Mouse (Mus musculus) adrenal gland, postnatal 36 days (tissue): ENCODE measurements around the gene Sall4. TPM values are rescaled to one million over a fixed set of nuclear protein-coding genes. Genes with fewer than 3 reads are reported as not detected.
"Not testable (repeated sequence)": the region's sequence is repeated elsewhere in the genome, so short reads cannot be mapped to it uniquely, and the experiment has no call there.

Source experiments
- DNase-seq, 2 experiments: peaks; one replicate each; pipeline ENCODE4 v3.0.0; 2021; ENCODE audit warnings: mixed read lengths in 1 of 2
- total RNA-seq, 2 experiments: library from RNA; stranded (reverse); gene quantifications; 2 replicates each; pipeline ENCODE4 v1.2.3; 2021

The Sall4 gene
- total RNA-seq, 2 experiments from 2014 or later = not detected

DNA sequence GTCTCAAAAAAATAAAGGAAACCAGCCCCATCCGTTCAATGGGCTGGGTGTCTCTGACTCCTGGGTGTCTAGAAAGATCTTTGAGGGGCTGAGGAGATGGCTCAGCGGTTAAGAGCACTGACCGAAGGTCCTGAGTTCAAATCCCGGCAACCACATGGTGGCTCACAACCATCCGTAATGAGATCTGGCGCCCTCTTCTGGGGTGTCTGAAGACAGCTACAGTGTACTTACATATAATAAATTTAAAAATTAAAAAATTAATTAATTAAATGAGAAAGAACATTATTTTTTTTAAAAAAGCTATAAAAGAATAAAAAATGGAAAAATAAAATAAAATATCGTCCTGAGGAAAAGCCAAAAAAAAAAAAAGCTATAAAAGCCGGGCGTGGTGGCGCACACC is 23.3 kb downstream of the Sall4 start:
- DNase-seq = not testable (repeated sequence)

DNA sequence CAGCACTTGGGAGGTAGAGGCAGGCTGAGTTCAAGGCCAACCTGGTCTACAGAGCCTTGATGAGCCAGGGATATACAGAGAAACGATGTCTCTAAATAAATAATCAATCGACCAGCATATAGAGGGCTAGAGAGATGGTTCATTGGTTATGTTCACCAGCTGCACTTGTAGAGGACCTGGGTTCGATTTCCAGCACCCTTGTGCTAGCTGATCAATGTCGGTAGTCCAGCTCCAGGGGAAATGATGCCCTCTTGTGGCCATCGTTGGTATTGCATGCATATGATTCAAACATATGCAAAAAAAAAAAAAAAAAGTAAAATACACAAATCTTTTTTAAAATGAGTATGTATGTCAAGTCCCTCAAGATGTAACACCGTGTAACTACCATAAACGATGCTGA is 25.1 kb downstream of the Sall4 start:
- DNase-seq = peak; percentile 50 to 63

DNA sequence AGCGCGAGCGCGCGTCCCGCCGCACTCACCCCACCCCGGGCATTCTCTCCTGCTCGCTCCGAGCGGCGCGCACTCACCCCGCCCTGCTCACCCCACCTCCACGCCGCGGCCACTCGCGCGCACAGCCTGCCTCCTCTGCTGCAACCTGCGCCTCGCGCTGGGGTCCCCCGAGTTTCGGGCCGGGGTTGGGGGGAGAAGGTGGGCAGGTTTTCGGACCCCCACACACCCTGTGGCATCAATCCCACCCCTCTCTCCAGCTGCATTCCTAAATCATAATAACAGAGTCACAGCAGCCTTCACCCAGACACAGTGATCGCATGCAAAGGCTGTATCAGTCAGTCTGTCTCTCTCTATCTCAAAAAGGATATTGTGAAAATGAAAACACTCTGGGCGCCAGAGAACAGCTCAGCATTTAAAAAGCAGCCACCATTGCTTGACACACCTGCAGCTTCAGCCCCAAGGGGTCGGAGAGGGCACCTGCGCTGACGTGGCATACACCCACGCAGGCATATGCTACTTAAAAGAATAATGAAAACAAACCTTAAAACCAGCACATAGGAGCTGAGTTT is 25.6 kb downstream of the Sall4 start, which contains the start of gene Atp9a:
Gene Atp9a, minus strand, starts transcription at position 351 of the 569 bp plus-strand sequence.
- DNase-seq = peak; percentile 74 to 84

DNA sequence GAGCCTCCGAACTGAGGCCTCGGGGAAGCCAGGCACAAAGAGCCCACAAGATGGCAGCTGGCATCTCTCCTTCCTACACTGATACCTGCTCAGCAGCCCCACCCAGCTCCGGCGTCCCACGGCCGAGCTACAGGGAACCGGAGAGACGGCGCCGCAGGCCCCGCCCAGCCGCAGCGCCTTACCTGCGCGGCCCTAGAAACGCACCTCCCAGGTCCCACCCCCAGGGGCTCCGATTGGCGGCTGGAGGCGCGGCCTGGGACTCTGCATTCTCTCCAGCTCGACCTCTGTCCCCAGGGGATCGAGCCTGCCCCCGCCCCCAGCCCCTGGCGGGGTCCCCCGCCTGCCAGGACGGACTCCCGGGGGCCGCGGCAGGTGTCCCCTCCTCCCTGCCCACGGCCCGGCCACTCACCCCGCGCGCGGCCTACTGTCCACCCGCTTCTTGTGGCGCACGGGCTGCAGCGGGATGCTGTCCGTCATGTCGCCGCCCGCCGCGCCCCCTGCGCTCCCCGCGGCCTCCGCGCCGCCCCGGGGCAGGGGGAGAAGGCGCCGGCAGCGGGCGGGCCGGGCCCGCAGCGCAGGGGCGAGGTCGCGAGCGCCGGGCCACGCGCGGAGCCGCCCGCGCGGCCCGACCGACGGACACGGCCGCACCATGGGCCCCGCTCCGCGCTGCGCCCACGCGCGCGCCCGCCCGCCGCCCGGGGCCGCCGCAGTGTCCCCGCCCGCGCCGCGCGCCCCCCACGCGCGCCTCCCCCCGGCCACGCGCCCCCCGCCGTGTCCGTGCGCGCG is 26.3 kb downstream of the Sall4 start:
- peak; percentile 73 to 86 for DNase-seq

DNA sequence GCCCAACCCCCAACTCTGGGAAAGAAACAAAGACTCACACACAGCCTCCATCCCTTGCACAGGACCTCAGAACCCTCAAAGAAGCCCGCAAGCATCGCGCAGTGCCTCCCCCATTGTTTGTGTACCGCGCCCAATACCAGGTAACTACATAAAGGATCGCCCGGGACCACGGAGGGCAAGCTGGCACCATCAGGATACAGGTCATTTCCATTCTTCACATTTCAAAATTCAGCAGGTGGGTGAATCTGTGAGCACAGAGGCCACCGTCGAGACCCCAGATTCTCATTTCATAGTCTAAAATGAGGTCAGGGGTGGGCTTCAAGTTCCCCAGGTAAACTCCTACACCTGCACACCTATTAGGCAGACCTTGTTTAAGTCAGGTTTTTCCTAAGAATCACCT is 27.2 kb downstream of the Sall4 start:
- no peak for DNase-seq

DNA sequence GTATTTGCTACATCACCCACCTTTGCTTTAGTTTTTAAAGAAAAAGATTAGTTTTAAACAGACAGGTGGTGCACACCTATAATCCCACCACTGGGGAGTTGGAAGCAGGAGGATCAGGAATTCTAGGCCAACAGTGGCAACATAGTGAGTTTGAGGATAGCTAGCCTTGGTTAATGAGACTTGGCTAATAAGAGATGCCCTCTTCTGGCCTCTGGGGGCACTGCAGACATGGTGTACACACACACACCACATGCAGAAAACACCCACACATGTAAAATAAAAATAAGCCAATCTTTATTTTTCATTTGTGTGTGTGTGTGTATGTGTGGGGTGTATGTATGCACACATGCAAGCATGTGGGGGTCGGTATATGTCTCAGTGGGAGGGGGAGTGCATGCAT is 28.9 kb downstream of the Sall4 start:
- DNase-seq = no peak

DNA sequence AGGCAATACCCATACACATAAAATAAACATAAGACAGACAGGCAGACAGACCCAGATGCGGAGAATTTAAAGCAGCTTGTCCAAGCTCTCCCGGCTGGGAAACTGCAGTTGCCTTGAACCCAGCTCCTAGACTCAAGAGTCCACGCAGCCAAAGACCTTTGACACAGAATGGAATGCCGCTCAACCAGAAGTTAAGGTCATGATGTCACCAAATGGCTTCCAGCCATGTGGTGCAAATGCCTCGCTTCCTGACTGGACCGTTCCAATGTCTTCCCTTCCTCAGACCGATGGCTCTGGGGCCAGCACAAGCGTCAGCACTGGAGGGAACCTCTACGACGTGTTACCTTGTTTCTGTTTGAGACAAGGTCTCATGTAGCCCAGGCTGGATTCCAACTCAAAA is 29.9 kb downstream of the Sall4 start:
- DNase-seq = peak; percentile 37 to 68

DNA sequence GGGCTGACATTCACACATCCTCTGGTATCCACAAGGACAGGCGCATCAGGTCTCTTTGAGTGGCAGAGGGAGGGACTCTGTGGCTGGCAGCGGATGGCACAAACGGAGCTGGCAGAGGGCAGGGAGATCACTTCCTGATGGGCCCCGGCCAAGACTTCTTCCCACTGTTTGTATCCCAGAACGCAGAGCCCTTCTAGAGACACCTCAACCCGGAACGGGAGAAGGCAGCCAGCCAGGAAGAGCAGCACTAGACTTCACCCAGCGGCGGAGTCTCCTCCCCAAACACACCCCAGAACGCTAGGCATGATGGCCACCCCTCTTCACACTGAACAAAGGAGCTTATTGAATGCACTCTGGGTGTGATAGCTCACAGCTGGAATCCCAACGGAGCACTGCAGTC is 33.7 kb downstream of the Sall4 start:
- peak; percentile 58 to 81 for DNase-seq

DNA sequence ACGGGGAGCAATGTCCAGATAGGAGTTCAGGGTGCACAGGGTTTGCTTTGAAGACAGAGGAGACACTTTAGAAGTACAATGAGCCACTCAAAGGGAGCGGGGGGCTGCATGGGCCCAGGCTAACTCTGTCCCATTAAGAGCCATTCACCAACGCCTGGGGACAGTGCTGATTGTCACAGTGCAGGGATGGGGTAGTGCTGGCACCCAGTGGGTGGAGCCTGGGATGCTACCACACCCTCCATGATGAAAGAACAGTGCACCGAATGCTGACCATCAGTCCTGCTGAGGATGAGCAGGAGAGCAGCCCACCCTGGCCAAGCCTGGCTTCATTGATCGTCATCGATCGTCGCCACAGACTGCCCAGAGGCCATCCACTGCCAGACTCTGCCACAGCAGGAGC is 36.5 kb downstream of the Sall4 start:
- DNase-seq = no peak

DNA sequence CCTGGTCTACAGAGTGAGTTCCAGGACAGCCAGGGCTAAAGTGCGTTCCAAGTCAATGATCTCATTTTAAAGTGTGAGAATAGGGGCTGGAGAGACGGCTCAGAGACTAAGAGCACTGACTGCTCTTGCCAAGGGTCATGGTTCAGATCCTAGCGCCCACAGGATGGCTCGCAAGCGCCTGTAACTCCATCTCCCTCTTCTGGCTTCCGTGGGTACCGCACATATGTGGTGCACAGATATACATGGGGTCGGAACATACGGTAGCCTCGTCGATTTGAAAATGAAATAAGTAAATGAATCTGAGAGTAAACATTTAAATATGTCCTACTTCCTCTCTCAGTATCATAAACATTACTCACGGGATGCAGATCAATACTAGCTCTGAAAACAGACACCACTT is 38.0 kb downstream of the Sall4 start:
- no peak for DNase-seq

DNA sequence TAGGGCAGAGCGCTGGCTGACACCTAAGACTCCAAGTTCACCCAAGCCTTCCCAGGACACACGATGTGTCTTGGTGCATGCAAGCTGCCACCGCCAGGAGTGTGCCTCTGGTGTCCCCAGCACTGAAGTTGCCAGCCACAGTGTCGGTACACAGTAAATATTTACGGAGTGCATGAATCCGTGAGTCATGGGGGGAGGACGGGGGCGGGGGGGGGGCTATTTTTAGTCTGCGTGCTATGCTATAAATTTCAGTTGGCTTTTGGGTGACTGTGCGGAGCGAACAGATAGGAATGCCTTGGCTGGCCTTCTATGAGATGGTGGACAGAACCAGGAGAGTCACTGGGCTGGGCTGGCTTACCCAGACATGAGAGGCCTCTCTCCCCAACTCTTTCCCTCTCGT is 39.7 kb downstream of the Sall4 start:
- DNase-seq = peak; percentile 58 to 64

DNA sequence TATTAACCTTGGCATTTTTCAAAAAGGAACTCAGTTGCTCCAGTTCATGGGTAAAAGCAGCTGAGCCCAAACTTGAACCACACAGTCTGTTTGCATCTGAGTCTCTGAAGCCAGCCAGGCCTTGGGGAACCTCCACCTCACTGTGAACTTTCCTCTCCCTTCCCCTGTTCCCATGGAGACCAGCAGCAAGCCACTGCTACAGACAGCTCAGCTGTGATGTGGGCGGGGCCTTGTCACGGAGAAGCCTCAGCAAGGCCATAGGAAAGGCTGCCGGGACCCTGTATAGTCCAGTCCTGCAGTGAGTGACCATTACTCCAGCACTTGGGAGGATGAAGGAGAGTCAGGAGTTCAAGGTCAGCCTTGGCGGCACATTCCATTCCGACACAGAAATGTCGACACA is 41.7 kb downstream of the Sall4 start:
- DNase-seq = peak; percentile 84 to 89

DNA sequence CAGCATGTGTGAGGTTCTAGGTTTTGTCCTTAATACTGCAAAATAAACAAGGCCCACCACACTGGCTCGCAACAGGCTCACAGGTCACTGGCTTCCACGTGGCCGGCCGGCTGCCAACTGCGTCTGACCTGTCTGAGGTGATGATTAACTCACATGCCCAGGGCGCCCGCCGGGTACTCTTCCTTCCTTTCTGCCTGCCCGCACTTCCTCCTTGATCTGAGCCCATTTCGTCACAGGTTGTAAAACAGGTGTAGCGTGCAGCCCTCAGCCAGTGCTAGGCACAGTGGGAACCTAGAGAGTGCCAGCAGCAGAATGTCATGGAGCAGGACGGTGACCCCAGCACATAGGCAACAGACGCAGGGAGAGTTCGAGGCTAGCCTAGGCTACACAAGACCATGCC is 46.4 kb downstream of the Sall4 start:
- DNase-seq = no peak

DNA sequence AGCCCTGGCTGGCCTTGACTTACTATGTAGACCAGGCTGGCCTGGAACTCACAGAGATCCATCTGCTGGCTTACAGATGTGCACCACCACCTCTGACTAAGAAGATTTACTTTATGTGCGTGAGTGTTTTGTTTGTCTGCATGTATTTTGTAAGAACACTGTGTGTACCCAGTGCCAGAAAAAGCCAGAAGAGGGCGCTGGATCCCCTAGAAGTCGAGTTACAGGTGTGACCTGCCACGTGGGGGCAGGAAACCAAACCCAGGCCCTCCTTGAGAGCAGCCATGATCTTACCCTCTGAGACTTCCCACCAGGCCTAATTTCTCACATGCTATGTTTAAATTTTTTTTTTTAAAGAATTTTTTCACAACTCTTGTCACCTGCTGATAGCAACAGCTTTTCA is 48.0 kb downstream of the Sall4 start:
- no peak for DNase-seq

DNA sequence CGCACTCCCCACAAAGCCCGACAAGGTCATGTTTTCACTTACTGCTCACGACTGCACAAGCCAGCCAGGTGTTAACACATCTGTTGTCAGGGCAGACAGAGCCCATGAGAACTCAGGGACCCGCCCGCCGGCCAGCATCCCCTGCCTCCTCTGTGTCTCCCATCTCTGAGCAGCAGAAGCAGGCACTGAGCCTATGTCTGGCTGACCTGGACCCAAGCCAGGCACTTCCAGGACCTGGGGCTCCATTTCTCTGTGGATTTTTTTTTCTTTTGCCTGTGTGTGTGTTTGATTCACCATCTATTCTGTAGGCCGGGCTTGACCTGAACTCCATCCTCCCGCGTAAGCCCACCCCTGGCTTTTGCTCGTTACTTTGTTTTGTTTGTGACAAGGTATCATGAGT is 49.0 kb downstream of the Sall4 start:
- DNase-seq = no peak

DNA sequence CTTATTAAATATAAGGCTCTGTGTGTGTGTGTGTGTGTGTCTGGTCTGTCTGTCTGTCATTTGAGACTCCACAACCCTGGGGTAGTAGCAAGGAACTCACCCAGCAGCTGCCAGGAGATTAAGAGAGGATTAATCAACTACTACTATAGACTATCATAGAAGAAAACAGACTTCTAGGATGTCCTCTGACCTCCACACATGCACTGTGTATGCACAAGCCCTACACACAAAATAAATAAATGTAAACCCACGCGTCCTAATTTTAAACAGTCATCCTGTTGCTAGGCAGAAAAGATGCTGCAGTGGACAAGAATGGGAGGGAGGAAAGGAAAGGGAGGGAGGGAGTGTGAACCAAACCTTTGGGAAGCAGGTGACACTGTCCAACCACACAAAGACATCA is 49.5 kb downstream of the Sall4 start:
- DNase-seq = no peak

DNA sequence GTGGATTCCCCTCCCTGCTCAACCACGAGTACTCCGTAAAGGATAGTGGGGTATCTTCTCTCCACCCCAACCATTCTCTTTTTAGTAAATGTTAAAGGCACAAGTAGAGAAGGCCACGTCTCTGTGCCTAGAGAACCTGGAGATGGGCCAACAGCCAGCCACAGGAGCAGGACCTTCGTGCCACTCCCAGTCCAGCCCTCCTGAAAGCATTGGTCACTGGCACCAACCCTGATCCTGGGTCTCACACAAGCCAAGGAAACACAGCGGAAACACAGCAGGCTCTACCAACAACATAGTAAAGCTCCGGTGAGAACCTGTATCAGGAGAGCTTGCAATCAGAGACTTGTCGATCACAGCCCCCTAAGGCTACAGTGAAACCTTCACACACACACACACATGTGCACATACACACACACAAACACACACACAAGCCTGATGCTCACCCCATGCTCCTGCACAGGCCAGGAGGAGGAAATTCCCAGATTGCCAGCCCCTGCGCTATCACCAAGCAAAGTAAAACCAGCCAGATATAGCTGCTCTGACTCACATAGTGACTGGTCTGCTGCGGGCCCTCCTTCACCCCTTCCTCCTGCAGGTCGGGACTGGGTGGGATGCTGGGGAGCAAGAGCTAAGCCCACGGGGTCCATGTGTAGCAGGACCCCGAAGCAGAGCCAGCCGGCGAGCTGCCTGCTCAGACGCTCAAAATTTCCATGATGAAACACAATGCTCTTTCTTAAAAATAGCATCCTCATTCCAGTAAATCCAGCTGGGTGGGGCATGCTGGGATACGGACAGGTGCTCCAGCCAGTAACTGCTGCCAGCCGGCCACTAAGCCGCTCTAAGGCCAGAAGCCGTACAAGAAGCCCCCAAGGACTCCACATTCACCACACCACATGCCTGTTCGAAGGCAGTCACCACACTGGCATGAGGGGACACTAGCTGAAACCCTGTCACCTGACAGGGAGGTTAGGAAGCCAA is 55.3 kb downstream of the Sall4 start:
- DNase-seq = peak; percentile 27 to 61

DNA sequence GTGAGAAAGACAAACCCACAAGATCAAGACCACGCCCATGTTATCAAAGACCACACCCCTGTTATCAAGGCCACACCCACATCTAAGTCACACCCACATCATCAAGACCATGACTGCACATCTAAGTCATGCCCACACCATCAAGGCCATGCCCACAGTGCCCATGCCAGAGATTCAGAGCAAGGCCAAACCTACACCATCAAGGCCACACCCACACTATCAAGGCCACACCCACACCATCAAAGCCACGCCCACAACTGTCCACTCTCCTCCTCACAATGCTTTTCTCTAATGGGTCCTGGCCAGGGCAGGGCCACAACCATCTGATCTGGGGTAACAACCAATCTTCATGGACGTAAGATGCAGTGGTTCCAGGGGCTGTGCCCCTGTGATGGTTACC is 56.8 kb downstream of the Sall4 start:
- DNase-seq = peak in 1 of 2 experiments; percentile 31

DNA sequence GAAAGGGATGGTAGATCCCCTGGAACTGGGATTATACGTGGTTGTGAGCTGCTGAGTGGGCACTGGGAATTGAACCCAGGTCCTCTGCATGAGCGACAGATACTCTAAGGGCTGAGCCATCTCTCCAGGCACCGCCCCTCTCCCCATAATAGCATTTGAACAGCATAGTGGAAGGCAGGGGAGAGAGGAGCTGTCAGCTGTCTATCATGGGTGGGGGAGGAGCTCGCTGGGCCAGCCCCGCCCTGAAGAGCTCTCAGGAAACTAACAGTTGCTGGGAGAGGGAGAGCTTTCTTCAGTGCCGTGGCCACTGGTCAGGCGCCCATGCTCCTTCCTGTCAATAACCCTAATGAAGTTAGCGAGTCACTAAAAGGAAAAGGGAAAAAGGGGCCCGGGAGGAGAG is 60.0 kb downstream of the Sall4 start:
- DNase-seq = no peak

DNA sequence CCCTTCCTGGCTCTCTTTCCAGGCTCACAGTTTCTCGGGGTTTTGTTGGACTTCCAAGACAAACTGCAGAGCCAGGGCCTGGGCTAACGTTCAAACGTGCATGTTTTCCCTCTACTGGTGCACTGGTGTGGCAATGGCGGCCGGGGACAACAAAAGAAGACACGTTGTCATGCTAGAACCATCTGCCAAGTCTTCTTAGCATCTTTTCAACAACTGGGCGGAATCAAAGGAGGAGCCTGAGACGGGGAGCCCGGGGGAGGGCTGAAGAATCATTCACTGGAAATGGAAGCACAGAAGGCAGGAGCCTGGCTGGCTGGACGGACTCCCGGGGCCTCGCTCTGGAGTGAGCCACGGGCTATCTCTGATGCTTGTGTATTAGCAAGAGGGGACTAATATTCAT is 65.5 kb downstream of the Sall4 start:
- DNase-seq = no peak
